7 mouse cellular contexts compared by ENCODE assay signal in genomic region chr4:107440306-107440705, GRCm38 (mm10). TPM values are rescaled to one million over a fixed set of nuclear protein-coding genes. Genes with fewer than 3 reads are reported as not detected.
A peak's percentile ranks its signal among the peaks of the same experiment; 100 is the strongest.
DNase-seq lines count a peak whose midpoint lies in the region; ATAC-seq and TF ChIP-seq lines count a peak whose summit lies in the region.

No protein-coding gene starts in this region.

- H3K4me3 ChIP-seq in lung, postnatal 0 days (ENCODE audit: low read depth, low read length): peak overlapping the region; percentile 36
- H3K4me3 ChIP-seq in hindbrain, embryonic 11.5 days (ENCODE audit: low read depth, low read length): no peak overlapping the region
- peak overlapping the region; percentile 14 for H3K4me3 ChIP-seq in kidney, postnatal 0 days (replicated peaks; ENCODE audit: low read depth, low read length)
- H3K4me3 ChIP-seq in stomach, embryonic 14.5 days (ENCODE audit: low read depth, low read length): peak overlapping the region; percentile 20

- H3K27ac ChIP-seq in lung, postnatal 0 days (ENCODE audit: low read length): no peak overlapping the region
- H3K27ac ChIP-seq in hindbrain, embryonic 11.5 days (ENCODE audit: low read depth, low read length): no peak overlapping the region
- H3K27ac ChIP-seq in kidney, postnatal 0 days: peak overlapping the region; percentile 32; the same call in 1 of the 2 replicates
- H3K27ac ChIP-seq in stomach, embryonic 14.5 days (ENCODE audit: low read length): no peak overlapping the region

- no peaks in the 10 kb centered on the region for H3K4me1 ChIP-seq in lung, postnatal 0 days (ENCODE audit: insufficient read depth, low read depth, low read length)
- peaks cover 4% of the 10 kb centered on the region; the same call in 1 of the 2 replicates for H3K4me1 ChIP-seq in hindbrain, embryonic 11.5 days (replicated peaks; ENCODE audit: control insufficient read depth, insufficient read depth, low read length)
- H3K4me1 ChIP-seq in kidney, postnatal 0 days (replicated peaks; ENCODE audit: insufficient read depth, low read length): peaks cover 10% of the 10 kb centered on the region
- H3K4me1 ChIP-seq in stomach, embryonic 14.5 days (ENCODE audit: control insufficient read depth, insufficient read depth, low read length): peaks cover 5% of the 10 kb centered on the region; the same call in 1 of the 2 replicates

- intact Hi-C loops in left cerebral cortex, postnatal 4 days (cut with DNase I): no loop called here

- TF ChIP-seq CTCF in lung, postnatal 0 days (IDR thresholded peaks at IDR 0.05): no peak
- TF ChIP-seq CTCF in kidney, postnatal 0 days (IDR thresholded peaks at IDR 0.05; ENCODE audit: low read depth): no peak

- TF ChIP-seq EP300 in lung, postnatal 0 days (IDR thresholded peaks at IDR 0.05): no peak

- H3K27me3 ChIP-seq in lung, postnatal 0 days (replicated peaks; ENCODE audit: insufficient read depth, low read length): peaks cover 16% of the 10 kb centered on the region
- peaks cover 30% of the 10 kb centered on the region for H3K27me3 ChIP-seq in hindbrain, embryonic 11.5 days (ENCODE audit: control insufficient read depth, insufficient read depth, low read length)
- H3K27me3 ChIP-seq in kidney, postnatal 0 days (ENCODE audit: insufficient read depth, low read length): peaks cover 16% of the 10 kb centered on the region; the same call in 1 of the 2 replicates
- peaks cover 33% of the 10 kb centered on the region for H3K27me3 ChIP-seq in stomach, embryonic 14.5 days (ENCODE audit: control insufficient read depth, insufficient read depth, low read length)

- no peaks in the 10 kb centered on the region for H3K36me3 ChIP-seq in lung, postnatal 0 days (ENCODE audit: insufficient read depth, low read length)
- H3K36me3 ChIP-seq in hindbrain, embryonic 11.5 days (ENCODE audit: control insufficient read depth, insufficient read depth, low read length): no peaks in the 10 kb centered on the region
- H3K36me3 ChIP-seq in kidney, postnatal 0 days (ENCODE audit: insufficient read depth, low read length): no peaks in the 10 kb centered on the region
- no peaks in the 10 kb centered on the region for H3K36me3 ChIP-seq in stomach, embryonic 14.5 days (ENCODE audit: control insufficient read depth, insufficient read depth, low read length)

- no peak overlapping the region for H3K9ac ChIP-seq in lung, postnatal 0 days (replicated peaks; ENCODE audit: low read depth)
- no peak overlapping the region for H3K9ac ChIP-seq in hindbrain, embryonic 11.5 days (ENCODE audit: low read depth, low read length)
- H3K9ac ChIP-seq in kidney, postnatal 0 days (ENCODE audit: low read depth, low read length): peak overlapping the region; percentile 14; the same call in 1 of the 2 replicates
- H3K9ac ChIP-seq in stomach, embryonic 14.5 days (replicated peaks; ENCODE audit: low read depth, low read length): no peak overlapping the region

- no peaks in the 10 kb centered on the region for H3K9me3 ChIP-seq in lung, postnatal 0 days (ENCODE audit: low read length)
- no peaks in the 10 kb centered on the region for H3K9me3 ChIP-seq in hindbrain, embryonic 11.5 days (ENCODE audit: control insufficient read depth, low read length)
- no peaks in the 10 kb centered on the region for H3K9me3 ChIP-seq in kidney, postnatal 0 days (replicated peaks; ENCODE audit: low read length)
- H3K9me3 ChIP-seq in stomach, embryonic 14.5 days (ENCODE audit: control insufficient read depth, low read depth, low read length): no peaks in the 10 kb centered on the region

- WGBS in lung, postnatal 0 days: 16% methylated on average over 13 of the region's 13 CpGs
- WGBS in hindbrain, embryonic 11.5 days: 22% methylated on average over 13 of the region's 13 CpGs
- WGBS in kidney, postnatal 0 days: 25% methylated on average over 13 of the region's 13 CpGs
- 19% methylated on average over 13 of the region's 13 CpGs for WGBS in stomach, embryonic 14.5 days

- no peak for DNase-seq in lung, postnatal 0 days (ENCODE audit: low spot score)
- DNase-seq in lung, postnatal 10 days: no peak
- DNase-seq in hindbrain, embryonic 11.5 days (ENCODE audit: low spot score): no peak
- DNase-seq in kidney, postnatal 0 days (ENCODE audit: low spot score): no peak
- no peak for DNase-seq in layer of hippocampus, adult 9-11 months
- DNase-seq in left cerebral cortex, postnatal 4 days: no peak

- no peak for ATAC-seq in lung, postnatal 0 days
- ATAC-seq in hindbrain, embryonic 11.5 days (ENCODE audit: low FRiP score): no peak
- no peak for ATAC-seq in kidney, postnatal 0 days (replicated peaks; ENCODE audit: low FRiP score, low read depth)
- no peak for ATAC-seq in stomach, embryonic 14.5 days (ENCODE audit: insufficient number of reproducible peaks, insufficient read depth, low FRiP score, low read depth)

- H3K4me2 ChIP-seq in lung, postnatal 0 days (replicated peaks; ENCODE audit: low read depth, low read length): peak overlapping the region; percentile 54
- peak overlapping the region; percentile 23 for H3K4me2 ChIP-seq in hindbrain, embryonic 11.5 days (replicated peaks; ENCODE audit: low read depth, low read length)
- H3K4me2 ChIP-seq in kidney, postnatal 0 days (ENCODE audit: low read length): peak overlapping the region; percentile 44
- peak overlapping the region; percentile 31 for H3K4me2 ChIP-seq in stomach, embryonic 14.5 days (replicated peaks; ENCODE audit: low read depth, low read length)

RNA-seq across cellular contexts. Expression of gene Glis1, which starts 5.9 kb away (rescaled TPM):
- polyA plus RNA-seq in lung, postnatal 0 days (2015; fragmentation: Nextera tagmentation; extraction: Ambion mirVana): 0.52 and 0.76 TPM in 2 replicates
- polyA plus RNA-seq in hindbrain, embryonic 11.5 days (2014; fragmentation: Nextera tagmentation; extraction: Ambion mirVana): 4.0 and 6.3 TPM in 2 replicates
- polyA plus RNA-seq in kidney, postnatal 0 days (2015; fragmentation: Nextera tagmentation; extraction: Ambion mirVana): 5.5 and 7.4 TPM in 2 replicates
- polyA plus RNA-seq in stomach, embryonic 14.5 days (2014; fragmentation: Nextera tagmentation; extraction: Ambion mirVana): 0.20 and 0.69 TPM in 2 replicates
- 1 to 10 TPM; 1.9 to 3.6 TPM for total RNA-seq in left cerebral cortex, postnatal 4 days (2021)
